Comparison of ENCODE assay signal across 29 mouse cellular contexts in the genomic region with DNA sequence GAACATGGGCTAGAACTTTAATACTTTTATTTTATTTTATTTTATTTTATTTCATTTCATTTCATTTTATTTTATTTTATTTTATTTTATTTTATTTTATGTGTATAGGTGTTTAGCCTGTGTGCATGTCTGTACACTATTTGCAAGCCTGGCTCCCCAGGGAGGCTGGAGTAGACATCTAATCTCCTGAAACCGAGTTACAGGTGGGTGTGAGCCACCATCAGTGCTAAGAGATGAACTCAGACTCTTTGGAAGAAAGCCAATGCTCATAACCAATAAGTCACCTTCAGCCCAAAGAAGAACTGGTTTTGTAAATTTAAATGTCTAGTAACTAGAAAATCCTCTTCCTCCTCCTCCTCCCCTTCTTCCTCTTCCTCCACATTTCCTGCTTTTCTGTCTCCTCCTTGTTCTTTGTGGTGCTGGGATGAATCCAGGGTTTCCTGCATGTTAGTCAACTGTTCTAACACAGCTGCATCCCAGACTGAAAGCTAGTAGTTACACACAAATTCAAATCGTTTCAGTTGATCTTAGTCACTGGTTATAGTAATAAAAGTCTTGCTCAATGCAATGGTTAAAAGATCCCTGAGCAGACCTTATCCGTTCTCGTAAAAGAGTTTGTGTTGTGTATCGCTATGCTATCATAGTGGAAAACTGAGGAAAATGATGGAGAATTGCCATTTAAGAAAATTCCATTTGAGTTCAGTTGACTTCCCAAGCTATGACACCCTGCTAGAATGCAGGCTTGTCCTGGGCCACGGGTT. TPM values are rescaled to one million over a fixed set of nuclear protein-coding genes. Genes with fewer than 3 reads are reported as not detected.
DNase-seq lines count a peak whose midpoint lies in the region; ATAC-seq and TF ChIP-seq lines count a peak whose summit lies in the region.
"Had no signal": no experiment of that assay in that cellular context is flagged by ENCODE, and none has a peak within 500 bp of the region (broad histone marks: within the 10 kb centered on the region; RNA-seq: fewer than 3 reads in every experiment).

No protein-coding gene starts in this region.

- intact Hi-C loops in heart, postnatal 36 days (cut with DNase I): no loop called here

- no peak for TF ChIP-seq CTCF in heart, postnatal 0 days (IDR thresholded peaks at IDR 0.05; ENCODE audit: low read depth)

- H3K4me1 ChIP-seq in heart, postnatal 0 days (ENCODE audit: control insufficient read depth, insufficient read depth): no peaks in the 10 kb centered on the region
- H3K4me1 ChIP-seq in intestine, embryonic 15.5 days (replicated peaks): no peaks in the 10 kb centered on the region
- H3K4me1 ChIP-seq in limb, embryonic 14.5 days (ENCODE audit: control insufficient read depth, insufficient read depth, low read length): no peaks in the 10 kb centered on the region
- peaks cover 3% of the 10 kb centered on the region; the same call in 1 of the 2 replicates for H3K4me1 ChIP-seq in stomach, embryonic 16.5 days (ENCODE audit: control insufficient read depth, insufficient read depth, low read length)
- H3K4me1 ChIP-seq: embryonic facial prominence, embryonic 15.5 days; heart, embryonic 12.5 days; heart, embryonic 15.5 days; hindbrain, embryonic 12.5 days; hindbrain, embryonic 15.5 days had no signal

- H3K9ac ChIP-seq in heart, postnatal 0 days (replicated peaks; ENCODE audit: low read depth, low read length): no peak overlapping the region
- no peak overlapping the region for H3K9ac ChIP-seq in intestine, embryonic 15.5 days
- no peak overlapping the region for H3K9ac ChIP-seq in limb, embryonic 14.5 days (ENCODE audit: low read depth, low read length, severe bottlenecking)
- H3K9ac ChIP-seq in stomach, embryonic 16.5 days (ENCODE audit: low read length): no peak overlapping the region
- H3K9ac ChIP-seq: embryonic facial prominence, embryonic 15.5 days; forebrain, postnatal 0 days; heart, embryonic 12.5 days; heart, embryonic 15.5 days; hindbrain, embryonic 12.5 days; hindbrain, embryonic 15.5 days had no signal

- peak; percentile 1 for DNase-seq in heart, postnatal 0 days (ENCODE audit: low spot score)
- no peak for DNase-seq in heart, postnatal 36 days
- DNase-seq in limb, embryonic 14.5 days (ENCODE audit: low spot score): peak; percentile 15
- no peak for DNase-seq in spleen, adult 18-20 months
- no peak for DNase-seq in kidney, postnatal 14 days
- no peak for DNase-seq in kidney, adult 9 months
- DNase-seq: adrenal gland, postnatal 10 days; B cell, adult 2 months; cerebellum, adult 11-12 months; cerebellum, adult 8-10 months; cerebellum, postnatal 10 days; cerebellum, postnatal 36 days; embryo, embryonic 11 days; forebrain, postnatal 0 days; gastrocnemius, adult 2 months; gastrocnemius, postnatal 25 days; heart, adult 18-20 months; heart, postnatal 14 days had no signal

- TF ChIP-seq EP300 in heart, postnatal 0 days (IDR thresholded peaks at IDR 0.05; ENCODE audit: low read depth): no peak

- no peaks in the 10 kb centered on the region for H3K36me3 ChIP-seq in heart, postnatal 0 days (replicated peaks; ENCODE audit: control insufficient read depth, insufficient read depth, low read length)
- no peaks in the 10 kb centered on the region for H3K36me3 ChIP-seq in intestine, embryonic 15.5 days
- H3K36me3 ChIP-seq in limb, embryonic 14.5 days (ENCODE audit: control insufficient read depth, insufficient read depth, low read length): no peaks in the 10 kb centered on the region
- no peaks in the 10 kb centered on the region for H3K36me3 ChIP-seq in stomach, embryonic 16.5 days (ENCODE audit: control insufficient read depth, insufficient read depth, low read length)
- H3K36me3 ChIP-seq: embryonic facial prominence, embryonic 15.5 days; G1E; heart, embryonic 12.5 days; heart, embryonic 15.5 days; hindbrain, embryonic 12.5 days; hindbrain, embryonic 15.5 days had no signal

- no peak overlapping the region for H3K4me2 ChIP-seq in heart, postnatal 0 days (ENCODE audit: low read depth, low read length)
- H3K4me2 ChIP-seq in intestine, embryonic 15.5 days (replicated peaks): peak overlapping the region; percentile 24; the same call in 1 of the 2 replicates
- H3K4me2 ChIP-seq in limb, embryonic 14.5 days (replicated peaks; ENCODE audit: low read depth, low read length, severe bottlenecking): no peak overlapping the region
- 0 out of 2 replicates have a peak overlapping the region, but pooled peaks have one; percentile 2 for H3K4me2 ChIP-seq in stomach, embryonic 16.5 days (ENCODE audit: low read depth, low read length)
- H3K4me2 ChIP-seq: embryonic facial prominence, embryonic 15.5 days; heart, embryonic 12.5 days; heart, embryonic 15.5 days; hindbrain, embryonic 12.5 days; hindbrain, embryonic 15.5 days had no signal

- no peak for ATAC-seq in heart, postnatal 0 days (ENCODE audit: insufficient read depth, low read depth)
- peak; percentile 63 for ATAC-seq in intestine, embryonic 15.5 days
- no peak for ATAC-seq in limb, embryonic 14.5 days (ENCODE audit: low FRiP score, low read depth)
- no peak; the same call in 1 of the 2 replicates for ATAC-seq in stomach, embryonic 16.5 days (ENCODE audit: insufficient read depth, low FRiP score)
- ATAC-seq: forebrain, embryonic 14.5 days; forebrain, postnatal 0 days; Patski had no signal

- no peak overlapping the region for H3K27ac ChIP-seq in heart, postnatal 0 days (ENCODE audit: low read depth)
- H3K27ac ChIP-seq in intestine, embryonic 15.5 days: peak overlapping the region; percentile 74
- no peak overlapping the region for H3K27ac ChIP-seq in limb, embryonic 14.5 days (replicated peaks; ENCODE audit: low read depth, low read length)
- H3K27ac ChIP-seq in stomach, embryonic 16.5 days (ENCODE audit: low read length): peak overlapping the region; percentile 48
- H3K27ac ChIP-seq: embryonic facial prominence, embryonic 15.5 days; gastrocnemius, adult 2 months; heart, embryonic 15.5 days; hindbrain, embryonic 12.5 days; hindbrain, embryonic 15.5 days had no signal

- no peaks in the 10 kb centered on the region for H3K9me3 ChIP-seq in heart, postnatal 0 days (replicated peaks; ENCODE audit: control insufficient read depth, low read length)
- H3K9me3 ChIP-seq in intestine, embryonic 15.5 days: no peaks in the 10 kb centered on the region
- no peaks in the 10 kb centered on the region for H3K9me3 ChIP-seq in limb, embryonic 14.5 days (ENCODE audit: control insufficient read depth, low read length)
- H3K9me3 ChIP-seq in stomach, embryonic 16.5 days (replicated peaks; ENCODE audit: control insufficient read depth, low read length): no peaks in the 10 kb centered on the region
- H3K9me3 ChIP-seq: embryonic facial prominence, embryonic 15.5 days; heart, embryonic 12.5 days; heart, embryonic 15.5 days; hindbrain, embryonic 12.5 days; hindbrain, embryonic 15.5 days had no signal

- no peak for TF ChIP-seq POLR2A in limb, embryonic 14.5 days (IDR thresholded peaks at IDR 0.05; ENCODE audit: borderline replicate concordance, extremely low read depth, insufficient read depth, insufficient read length)

- no peaks in the 10 kb centered on the region for H3K27me3 ChIP-seq in heart, postnatal 0 days (ENCODE audit: control insufficient read depth, insufficient read depth, low read length)
- H3K27me3 ChIP-seq in intestine, embryonic 15.5 days (replicated peaks): no peaks in the 10 kb centered on the region
- H3K27me3 ChIP-seq in limb, embryonic 14.5 days (ENCODE audit: control insufficient read depth, insufficient read depth, low read length): no peaks in the 10 kb centered on the region
- no peaks in the 10 kb centered on the region for H3K27me3 ChIP-seq in stomach, embryonic 16.5 days (ENCODE audit: control insufficient read depth, insufficient read depth, low read length)
- H3K27me3 ChIP-seq: CH12.LX; embryonic facial prominence, embryonic 15.5 days; heart, embryonic 12.5 days; heart, embryonic 15.5 days; hindbrain, embryonic 12.5 days; hindbrain, embryonic 15.5 days; Patski had no signal

- WGBS in heart, postnatal 0 days: 63% methylated on average over 6 of the region's 6 CpGs
- 53% methylated on average over 6 of the region's 6 CpGs for WGBS in intestine, embryonic 15.5 days
- 69% methylated on average over 6 of the region's 6 CpGs for WGBS in limb, embryonic 14.5 days
- 60% methylated on average over 6 of the region's 6 CpGs for WGBS in stomach, embryonic 16.5 days

- no peak overlapping the region for H3K4me3 ChIP-seq in heart, postnatal 0 days (ENCODE audit: low read depth, low read length)
- H3K4me3 ChIP-seq in intestine, embryonic 15.5 days (replicated peaks): no peak overlapping the region
- H3K4me3 ChIP-seq in limb, embryonic 14.5 days (replicated peaks; ENCODE audit: low read length): no peak overlapping the region
- H3K4me3 ChIP-seq in stomach, embryonic 16.5 days (replicated peaks; ENCODE audit: low read length): no peak overlapping the region
- H3K4me3 ChIP-seq: embryonic facial prominence, embryonic 15.5 days; gastrocnemius, adult 2 months; heart, embryonic 12.5 days; heart, embryonic 15.5 days; hindbrain, embryonic 12.5 days; hindbrain, embryonic 15.5 days had no signal

RNA-seq across cellular contexts. Expression of a gene that starts 17.5 kb away (rescaled TPM):
- total RNA-seq in heart, postnatal 0 days (2014; rRNA removed; ENCODE audit: low replicate concordance): 8.2 and 8.6 TPM in 2 replicates
- 10.2 and 11.0 TPM in 2 replicates for polyA plus RNA-seq in heart, postnatal 0 days (2015; fragmentation: Nextera tagmentation; extraction: Ambion mirVana)
- 10 to 100 TPM; 66.8 to 78.2 TPM for total RNA-seq in heart, postnatal 36 days (2021)
- polyA plus RNA-seq in intestine, embryonic 15.5 days (2015; fragmentation: Nextera tagmentation; extraction: Ambion mirVana): 19.9 and 21.9 TPM in 2 replicates
- 5.1 and 5.2 TPM in 2 replicates for polyA plus RNA-seq in limb, embryonic 14.5 days (2012; rRNA removed)
- 3.1 and 4.3 TPM in 2 replicates for polyA plus RNA-seq in limb, embryonic 14.5 days (2014; fragmentation: Nextera tagmentation; extraction: Ambion mirVana)
- polyA plus RNA-seq in stomach, embryonic 16.5 days (2015; fragmentation: Nextera tagmentation; extraction: Ambion mirVana): 17.1 and 19.3 TPM in 2 replicates
- polyA plus RNA-seq: G1E had no signal

Comparison
In these comparisons a context has a peak if more than half of its experiments do, and no peak if none do; other contexts are left out.
1. DNase-seq: peak in heart, postnatal 0 days (single experiment) and limb, embryonic 14.5 days (single experiment); none in heart, postnatal 36 days (0 of 2), spleen, adult 18-20 months (0 of 2), kidney, postnatal 14 days (single experiment) and kidney, adult 9 months (single experiment).
2. H3K27ac ChIP-seq: peak in intestine, embryonic 15.5 days (single experiment) and stomach, embryonic 16.5 days (single experiment); none in heart, postnatal 0 days (single experiment) and limb, embryonic 14.5 days (single experiment).
3. H3K4me2 ChIP-seq: peak in intestine, embryonic 15.5 days (single experiment) and stomach, embryonic 16.5 days (single experiment); none in heart, postnatal 0 days (single experiment) and limb, embryonic 14.5 days (single experiment).